Mouse (Mus musculus) megakaryocyte, adult 5-6 weeks (primary cell): Measurements from ENCODE around the gene Rbm4. TPM values are rescaled to one million over a fixed set of nuclear protein-coding genes. Genes with fewer than 3 reads are reported as not detected.

Source experiments
- ATAC-seq: 2 replicates; pipeline ENCODE4 v1.8.0; 2016; ENCODE audit warnings: mild to moderate bottlenecking, inconsistent platforms; ENCODE audit not compliant: poor library complexity, severe bottlenecking
- total RNA-seq, 2 experiments: library from RNA; stranded (forward) in 1 of 2; stranded (reverse) in 1 of 2; fragments of 153-499, 151-499 nt in 1 of 2; fragments of 221-1000, 200-1000 nt in 1 of 2; gene quantifications; 2 replicates each; pipeline versions ENCODE4 v1.2.3 to v1.2.4; 2015 to 2017

Rbm4 gene
- total RNA-seq, 2 experiments from 2014 or later, result 22.5 to 51.7 TPM

DNA sequence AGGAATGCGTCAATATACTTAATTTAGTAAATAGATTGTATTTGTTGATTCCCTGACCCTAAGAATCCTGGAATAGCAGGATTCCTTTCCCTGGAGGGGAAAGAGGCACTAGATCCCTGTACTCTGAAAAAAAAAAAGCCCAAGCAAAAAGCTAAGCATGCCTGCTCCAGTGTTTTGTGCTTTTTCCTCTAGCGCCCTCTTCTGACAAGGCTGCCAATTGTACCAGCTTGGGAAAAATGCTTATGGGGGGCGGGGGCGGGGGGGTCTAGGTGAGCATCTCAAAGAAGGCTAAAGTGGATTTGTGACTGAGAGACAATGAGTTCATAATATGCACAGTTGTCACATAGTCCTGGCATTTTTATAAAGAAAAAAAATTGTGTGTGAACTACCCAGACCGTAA lies 50.2 kb downstream of the Rbm4 start:
- ATAC-seq, result no peak

DNA sequence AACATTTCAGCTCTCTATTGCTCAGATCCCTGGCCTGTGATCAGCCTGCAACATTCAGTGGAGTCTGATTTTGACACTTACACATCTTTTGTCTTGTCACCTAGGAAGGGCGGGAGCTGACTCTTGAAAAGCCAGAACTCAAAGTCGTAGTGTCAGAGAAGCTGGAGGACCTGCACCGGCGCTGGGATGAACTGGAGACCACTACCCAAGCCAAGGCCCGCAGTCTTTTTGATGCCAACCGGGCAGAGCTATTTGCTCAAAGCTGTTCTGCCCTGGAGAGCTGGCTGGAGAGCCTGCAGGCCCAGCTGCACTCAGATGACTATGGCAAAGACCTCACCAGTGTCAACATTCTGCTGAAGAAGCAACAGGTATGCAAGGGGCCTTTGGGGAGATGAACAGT lies 51.5 kb downstream of the Rbm4 start:
- no peak for ATAC-seq

DNA sequence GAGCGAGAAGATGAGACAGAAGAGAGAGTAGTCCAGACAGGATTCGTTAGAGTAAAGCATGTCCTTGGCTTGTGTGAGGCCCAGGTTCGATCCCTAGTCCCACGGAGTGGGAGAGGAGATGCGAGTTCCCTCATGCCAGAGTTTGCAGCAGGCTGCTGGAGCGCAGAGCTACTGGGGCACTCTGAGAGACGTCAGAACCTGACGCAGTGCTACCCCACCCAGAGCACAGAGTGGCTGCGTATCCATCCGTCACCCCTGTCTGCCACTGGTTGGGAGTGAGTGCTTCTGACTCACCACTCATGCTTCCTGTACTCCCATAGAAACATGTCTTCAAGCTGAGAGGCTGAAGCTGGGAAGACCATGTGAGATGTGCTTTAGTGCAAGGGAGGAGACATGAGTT lies 52.2 kb downstream of the Rbm4 start:
- ATAC-seq, result no peak

DNA sequence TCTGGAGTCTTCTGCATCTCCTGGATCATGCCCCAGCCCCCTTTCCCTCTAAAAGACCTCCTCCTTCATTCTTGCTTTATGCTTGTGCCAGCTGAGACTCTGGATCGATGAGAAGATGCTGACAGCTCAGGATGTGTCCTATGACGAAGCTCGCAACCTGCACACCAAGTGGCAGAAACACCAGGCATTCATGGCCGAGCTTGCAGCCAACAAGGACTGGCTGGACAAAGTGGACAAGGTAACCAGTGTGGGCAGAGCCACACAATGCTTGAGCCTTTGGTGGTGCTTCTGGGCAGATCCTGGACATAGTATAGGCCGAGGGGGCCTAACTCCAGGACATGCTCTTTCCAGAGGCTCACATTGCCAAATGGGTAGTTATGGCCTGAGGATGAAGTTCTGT lies 53.9 kb downstream of the Rbm4 start:
- ATAC-seq, result no peak

DNA sequence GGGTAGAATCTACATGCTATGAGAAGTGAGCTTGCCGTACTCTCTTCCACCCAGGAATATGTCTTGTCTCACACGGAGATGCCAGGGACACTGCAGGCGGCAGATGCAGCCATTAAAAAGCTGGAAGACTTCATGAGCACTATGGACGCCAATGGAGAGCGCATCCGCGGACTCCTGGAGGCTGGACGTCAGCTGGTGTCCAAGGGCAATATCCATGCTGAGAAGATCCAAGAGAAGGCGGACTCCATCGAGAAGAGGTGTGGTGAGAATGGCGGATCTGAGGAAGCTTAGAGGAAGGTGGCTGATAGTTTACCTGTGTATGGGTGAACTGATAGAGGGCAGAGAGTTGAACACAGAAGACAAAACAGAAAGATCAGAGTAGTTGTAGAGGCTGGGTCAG lies 54.6 kb downstream of the Rbm4 start:
- no peak for ATAC-seq

DNA sequence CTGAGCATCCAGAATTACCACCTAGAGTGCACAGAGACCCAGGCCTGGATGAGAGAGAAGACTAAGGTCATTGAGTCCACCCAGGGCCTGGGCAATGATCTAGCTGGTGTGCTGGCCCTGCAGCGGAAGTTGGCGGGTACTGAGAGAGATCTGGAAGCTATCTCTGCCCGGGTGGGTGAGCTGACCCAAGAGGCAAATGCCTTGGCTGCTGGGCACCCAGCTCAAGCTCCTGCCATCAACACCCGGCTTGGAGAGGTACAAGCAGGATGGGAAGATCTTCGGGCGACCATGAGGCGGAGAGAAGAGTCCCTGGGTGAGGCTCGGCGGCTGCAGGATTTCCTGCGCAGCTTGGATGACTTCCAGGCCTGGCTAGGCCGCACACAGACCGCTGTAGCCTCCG lies 55.8 kb downstream of the Rbm4 start:
- ATAC-seq, result no peak

Other genes starting within 250 kb of the Rbm4 start
- 0.09 and 0.30 TPM in 2 replicates for gene Lrfn4, start 178.2 kb downstream of the Rbm4 start, total RNA-seq (2015)
- 0.29 and 0.65 TPM in 2 replicates for gene Lrfn4, start 178.2 kb downstream of the Rbm4 start, total RNA-seq (2017)
- gene Rce1, start 168.3 kb downstream of the Rbm4 start, total RNA-seq (2015), result 18.4 and 23.4 TPM in 2 replicates
- gene Rce1, start 168.3 kb downstream of the Rbm4 start, total RNA-seq (2017), result 12.4 and 20.0 TPM in 2 replicates
- not detected in 2 replicates for gene Gm960, start 95.2 kb downstream of the Rbm4 start, total RNA-seq (2015)
- not detected in 2 replicates for gene Gm960, start 95.2 kb downstream of the Rbm4 start, total RNA-seq (2017)
- gene Sptbn2, start 82.7 kb downstream of the Rbm4 start, total RNA-seq (2015), result not detected in 2 replicates
- gene Sptbn2, start 82.7 kb downstream of the Rbm4 start, total RNA-seq (2017), result not detected in 2 replicates
- gene Rbm4b, start 37.4 kb downstream of the Rbm4 start, total RNA-seq (2015), result 13.3 and 14.9 TPM in 2 replicates
- 10.8 and 14.2 TPM in 2 replicates for gene Rbm4b, start 37.4 kb downstream of the Rbm4 start, total RNA-seq (2017)
- 13.2 and 22.5 TPM in 2 replicates for gene Gm21992, start 17.7 kb upstream of the Rbm4 start, total RNA-seq (2015)
- 34.1 and 52.3 TPM in 2 replicates for gene Gm21992, start 17.7 kb upstream of the Rbm4 start, total RNA-seq (2017)
- gene Rbm14, start 17.7 kb upstream of the Rbm4 start, total RNA-seq (2015), result 25.3 and 30.6 TPM in 2 replicates
- 13.1 and 13.8 TPM in 2 replicates for gene Rbm14, start 17.7 kb upstream of the Rbm4 start, total RNA-seq (2017)
- 20.0 and 22.0 TPM in 2 replicates for gene Ccs, start 45.4 kb upstream of the Rbm4 start, total RNA-seq (2015)
- gene Ccs, start 45.4 kb upstream of the Rbm4 start, total RNA-seq (2017), result 24.1 and 26.6 TPM in 2 replicates
- not detected in 2 replicates for gene Ccdc87, start 45.5 kb upstream of the Rbm4 start, total RNA-seq (2015)
- not detected in 2 replicates for gene Ccdc87, start 45.5 kb upstream of the Rbm4 start, total RNA-seq (2017)
- gene Ctsf, start 61.2 kb upstream of the Rbm4 start, total RNA-seq (2015), result 0.09 TPM in 1 of 2 replicates, not detected in the other
- 0.08 and 0.44 TPM in 2 replicates for gene Ctsf, start 61.2 kb upstream of the Rbm4 start, total RNA-seq (2017)
- 0.14 and 0.25 TPM in 2 replicates for gene Actn3, start 84.0 kb upstream of the Rbm4 start, total RNA-seq (2015)
- 0.07 and 0.53 TPM in 2 replicates for gene Actn3, start 84.0 kb upstream of the Rbm4 start, total RNA-seq (2017)
- 5.3 and 5.8 TPM in 2 replicates for gene Zdhhc24, start 84.8 kb upstream of the Rbm4 start, total RNA-seq (2015)
- gene Zdhhc24, start 84.8 kb upstream of the Rbm4 start, total RNA-seq (2017), result 7.1 and 7.6 TPM in 2 replicates
- gene Bbs1, start 112.7 kb upstream of the Rbm4 start, total RNA-seq (2015), result 0.07 TPM in 1 of 2 replicates, not detected in the other
- 0.08 and 0.37 TPM in 2 replicates for gene Bbs1, start 112.7 kb upstream of the Rbm4 start, total RNA-seq (2017)
- 21.2 and 21.7 TPM in 2 replicates for gene Dpp3, start 134.4 kb upstream of the Rbm4 start, total RNA-seq (2015)
- gene Dpp3, start 134.4 kb upstream of the Rbm4 start, total RNA-seq (2017), result 36.1 and 44.4 TPM in 2 replicates
- 0.49 TPM in 1 of 2 replicates, not detected in the other for gene Peli3, start 149.2 kb upstream of the Rbm4 start, total RNA-seq (2015)
- 0.51 and 0.85 TPM in 2 replicates for gene Peli3, start 149.2 kb upstream of the Rbm4 start, total RNA-seq (2017)
- gene Mrpl11, start 168.2 kb upstream of the Rbm4 start, total RNA-seq (2015), result 13.4 and 15.9 TPM in 2 replicates
- gene Mrpl11, start 168.2 kb upstream of the Rbm4 start, total RNA-seq (2017), result 26.3 and 29.1 TPM in 2 replicates
- gene Npas4, start 196.4 kb upstream of the Rbm4 start, total RNA-seq (2015), result not detected in 2 replicates
- gene Npas4, start 196.4 kb upstream of the Rbm4 start, total RNA-seq (2017), result not detected in 2 replicates
- gene Slc29a2, start 230.0 kb upstream of the Rbm4 start, total RNA-seq (2015), result 0.31 and 1.0 TPM in 2 replicates
- 0.18 and 3.4 TPM in 2 replicates for gene Slc29a2, start 230.0 kb upstream of the Rbm4 start, total RNA-seq (2017)
- gene B4gat1, start 244.9 kb upstream of the Rbm4 start, total RNA-seq (2015), result not detected in 2 replicates
- 0.62 and 2.2 TPM in 2 replicates for gene B4gat1, start 244.9 kb upstream of the Rbm4 start, total RNA-seq (2017)
- gene AC124502.3, start 245.0 kb upstream of the Rbm4 start, total RNA-seq (2015), result 7.0 and 7.2 TPM in 2 replicates
- 3.5 and 4.6 TPM in 2 replicates for gene AC124502.3, start 245.0 kb upstream of the Rbm4 start, total RNA-seq (2017)
- 16.5 and 22.4 TPM in 2 replicates for gene Brms1, start 247.5 kb upstream of the Rbm4 start, total RNA-seq (2015)
- gene Brms1, start 247.5 kb upstream of the Rbm4 start, total RNA-seq (2017), result 28.5 and 30.4 TPM in 2 replicates